Mouse (Mus musculus) testis, adult 2 months (tissue): ENCODE data around the gene Rasgrp3. TPM values are rescaled to one million over a fixed set of nuclear protein-coding genes. Genes with fewer than 3 reads are reported as not detected.

Experiments used
- H3K27ac ChIP-seq: fragments of 200-500 bp; 2 replicates; pipeline ENCODE4 v1.5.1; 2012; ENCODE audit warnings: low read depth, low read length; ENCODE audit not compliant: control insufficient read depth, insufficient read depth
- H3K27me3 ChIP-seq: fragments of 200-500 bp; 2 replicates; pipeline ENCODE4 v1.6.1; 2012; ENCODE audit warnings: mild to moderate bottlenecking, low read length, moderate library complexity; ENCODE audit not compliant: control insufficient read depth, insufficient read depth
- H3K36me3 ChIP-seq: fragments of 200-500 bp; 2 replicates; pipeline ENCODE4 v1.6.1; 2012; ENCODE audit warnings: mild to moderate bottlenecking, low read length; ENCODE audit not compliant: control insufficient read depth, insufficient read depth
- H3K4me1 ChIP-seq: fragments of 200-500 bp; 2 replicates; pipeline ENCODE4 v1.6.1; 2012; ENCODE audit warnings: low read length; ENCODE audit not compliant: control insufficient read depth, insufficient read depth
- H3K4me3 ChIP-seq: fragments of 200-500 bp; 2 replicates; pipeline ENCODE4 v1.5.1; 2012; ENCODE audit warnings: low read depth, mild to moderate bottlenecking, low read length, moderate library complexity, mixed read lengths; ENCODE audit not compliant: control insufficient read depth
- CTCF ChIP-seq: fragments of 200-500 bp; IDR thresholded peaks from 2 replicates; pipeline ENCODE4 v1.5.1; 2012; ENCODE audit warnings: low read depth, mild to moderate bottlenecking, inconsistent platforms, low read length, moderate library complexity; ENCODE audit not compliant: control insufficient read depth, insufficient read depth, insufficient replicate concordance
- POLR2A ChIP-seq: fragments of 200-500 bp; IDR thresholded peaks from 2 replicates; pipeline ENCODE4 v1.6.1; 2012; ENCODE audit warnings: low read depth, mild to moderate bottlenecking, inconsistent platforms, low read length, moderate library complexity; ENCODE audit not compliant: control insufficient read depth
- polyA plus RNA-seq: library from polyadenylated mRNA; depleted of rRNA; stranded (reverse); fragments of >200 nt; gene quantifications from 2 replicates; pipeline ENCODE4 v1.2.3, GENCODE M21; 2012; rRNA removed

The Rasgrp3 gene
- polyA plus RNA-seq: 0.17 and 0.23 TPM in 2 replicates

DNA sequence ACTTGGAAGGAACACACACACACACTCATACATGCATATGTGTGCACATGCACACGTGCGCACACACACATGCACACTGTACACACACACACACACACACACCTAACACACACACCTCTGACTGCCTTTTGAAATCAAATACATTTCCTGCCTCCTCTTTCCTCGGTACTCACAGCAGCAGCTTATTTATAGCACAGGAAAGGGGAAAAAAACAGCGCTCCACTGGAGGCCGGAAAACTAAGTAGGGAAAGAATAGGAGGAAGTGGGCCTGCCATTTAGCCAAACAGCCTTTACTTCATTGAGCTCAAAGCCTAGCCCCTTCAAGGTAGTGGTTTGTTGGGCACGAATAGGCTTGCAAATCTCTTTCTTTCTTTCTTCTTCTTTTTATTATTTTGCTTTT, at the start of gene Rasgrp3:
Gene Rasgrp3 (plus strand): TSS at position 298 of the 400 bp plus-strand sequence.
- no peaks in the 10 kb centered on the region for H3K36me3 ChIP-seq
- H3K4me1 ChIP-seq: peaks cover 7% of the 10 kb centered on the region; the same call in 1 of the 2 replicates
- no peak within 1 kb of the TSS for H3K4me3 ChIP-seq
- no peaks in the 10 kb centered on the region for H3K27me3 ChIP-seq
- TF ChIP-seq CTCF (no peak), POLR2A (no peak)
- no peak within 1 kb of the TSS for H3K27ac ChIP-seq

- Histone ChIP-seq H3K36me3 (no peaks in the 10 kb centered on the region), H3K4me1 (no peaks in the 10 kb centered on the region), H3K27ac (no peak overlapping the region), H3K4me3 (no peak overlapping the region), H3K27me3 (no peaks in the 10 kb centered on the region)
- TF ChIP-seq CTCF: no peak
- TF ChIP-seq POLR2A: no peak
Measured at GRCm38 (mm10) chr17:75388402-75388801, 47.3 kb upstream of the Rasgrp3 start.

DNA sequence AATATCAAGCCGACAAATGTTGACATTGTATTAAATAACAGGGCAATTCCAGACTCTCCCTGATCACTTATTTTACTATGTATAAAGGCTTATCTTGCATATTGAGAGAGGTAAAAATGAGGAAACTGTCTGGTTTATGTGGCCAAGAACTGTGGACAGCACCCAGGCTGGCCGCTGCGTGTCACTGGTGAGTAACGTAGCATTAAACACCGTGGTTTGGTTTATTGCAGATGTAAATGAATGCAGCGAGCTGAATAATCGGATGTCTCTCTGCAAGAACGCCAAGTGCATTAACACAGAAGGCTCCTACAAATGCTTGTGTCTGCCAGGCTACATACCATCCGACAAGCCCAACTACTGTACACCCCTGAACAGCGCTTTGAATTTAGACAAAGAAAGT, 45.6 kb upstream of the Rasgrp3 start:
- no peaks in the 10 kb centered on the region for H3K36me3 ChIP-seq
- TF ChIP-seq CTCF: no peak
- no peak for TF ChIP-seq POLR2A
- H3K4me1 ChIP-seq: no peaks in the 10 kb centered on the region
- H3K27ac ChIP-seq: no peak overlapping the region
- H3K4me3 ChIP-seq: no peak overlapping the region
- H3K27me3 ChIP-seq: no peaks in the 10 kb centered on the region

DNA sequence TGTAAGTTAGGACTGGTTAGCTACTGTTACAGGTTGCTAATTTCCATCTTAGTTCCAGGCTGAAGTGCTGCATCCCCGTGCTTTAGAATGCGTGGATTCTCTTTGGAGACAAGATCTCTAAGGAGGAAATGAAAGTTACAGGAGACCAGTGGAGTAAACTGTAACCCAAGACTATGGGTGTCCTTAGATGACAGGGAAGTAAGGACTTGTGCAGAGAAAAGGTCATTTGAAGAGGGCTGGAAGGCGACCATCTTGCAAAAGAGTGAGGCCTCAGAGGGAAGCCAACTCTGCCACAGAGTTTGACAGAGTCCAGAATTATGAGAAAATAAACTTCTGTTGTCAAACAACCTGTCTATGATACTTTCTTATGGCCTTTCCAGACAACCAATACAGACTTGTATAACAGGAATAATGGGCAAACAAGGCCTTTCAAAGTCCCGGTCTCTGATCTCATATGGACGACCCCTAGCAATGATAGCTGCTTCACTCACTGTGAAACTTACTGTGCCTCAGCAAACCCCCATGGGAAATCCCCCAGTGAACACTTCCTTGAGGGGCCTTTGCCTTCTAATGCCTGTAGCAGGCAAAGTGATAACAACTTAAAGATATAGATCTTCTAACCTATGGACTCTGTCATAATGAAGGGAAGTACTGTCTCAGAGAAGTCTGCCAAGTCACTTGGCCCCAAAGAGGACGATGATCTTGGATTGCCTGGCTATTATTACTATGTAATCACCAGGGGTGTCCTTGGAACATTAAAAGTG, 44.1 kb upstream of the Rasgrp3 start:
- no peaks in the 10 kb centered on the region for H3K4me1 ChIP-seq
- H3K36me3 ChIP-seq: no peaks in the 10 kb centered on the region
- no peaks in the 10 kb centered on the region for H3K27me3 ChIP-seq
- H3K4me3 ChIP-seq: no peak overlapping the region
- no peak overlapping the region for H3K27ac ChIP-seq
- TF ChIP-seq CTCF (no peak), POLR2A (no peak)

GRCm38 (mm10) chr17:75406405-75406804, 29.3 kb upstream of the Rasgrp3 start:
- TF ChIP-seq POLR2A (no peak), CTCF (no peak)
- Histone ChIP-seq H3K27ac (no peak overlapping the region), H3K36me3 (no peaks in the 10 kb centered on the region), H3K4me3 (no peak overlapping the region), H3K27me3 (no peaks in the 10 kb centered on the region), H3K4me1 (no peaks in the 10 kb centered on the region)

GRCm38 (mm10) chr17:75416861-75417260, 18.8 kb upstream of the Rasgrp3 start:
- Histone ChIP-seq H3K27me3 (no peaks in the 10 kb centered on the region), H3K36me3 (no peaks in the 10 kb centered on the region), H3K27ac (no peak overlapping the region), H3K4me3 (no peak overlapping the region), H3K4me1 (no peaks in the 10 kb centered on the region)
- TF ChIP-seq POLR2A (no peak), CTCF (no peak)

- TF ChIP-seq POLR2A (no peak), CTCF (no peak)
- no peak overlapping the region for H3K4me3 ChIP-seq
- H3K27ac ChIP-seq: no peak overlapping the region
- no peaks in the 10 kb centered on the region for H3K27me3 ChIP-seq
- no peaks in the 10 kb centered on the region for H3K36me3 ChIP-seq
- peaks cover 4% of the 10 kb centered on the region; the same call in 1 of the 2 replicates for H3K4me1 ChIP-seq
Measured at GRCm38 (mm10) chr17:75434152-75434551, 1.5 kb upstream of the Rasgrp3 start.
